12 mouse cellular contexts compared by ENCODE assay signal in genomic region chr13:95807106-95807750, GRCm38 (mm10).
DNase-seq lines count a peak whose midpoint lies in the region; ATAC-seq and TF ChIP-seq lines count a peak whose summit lies in the region.
"Had no signal": no experiment of that assay in that cellular context is flagged by ENCODE, and none has a peak within 500 bp of the region (broad histone marks: within the 10 kb centered on the region; RNA-seq: fewer than 3 reads in every experiment).

No protein-coding gene starts in this region.

- 34% methylated on average over 5 of the region's 5 CpGs for WGBS in lung, embryonic 14.5 days
- 51% methylated on average over 5 of the region's 5 CpGs for WGBS in lung, adult 2 months
- 2% methylated on average over 5 of the region's 5 CpGs for WGBS in forebrain, embryonic 13.5 days
- WGBS in midbrain, embryonic 10.5 days = 13% methylated on average over 5 of the region's 5 CpGs
- 44% methylated on average over 5 of the region's 5 CpGs for WGBS in stomach, embryonic 16.5 days

- TF ChIP-seq CTCF in lung, embryonic 14.5 days (IDR thresholded peaks at IDR 0.05; ENCODE audit: low read depth) = no peak
- TF ChIP-seq CTCF in lung, adult 2 months (IDR thresholded peaks at IDR 0.05; ENCODE audit: insufficient read depth, low read length) = no peak

- no peak for TF ChIP-seq POLR2A in lung, adult 2 months (IDR thresholded peaks at IDR 0.05; ENCODE audit: borderline replicate concordance, extremely low read depth, low read depth, low read length)

- H3K27ac ChIP-seq in lung, embryonic 14.5 days (ENCODE audit: low read depth) = no peak overlapping the region
- no peak overlapping the region for H3K27ac ChIP-seq in forebrain, embryonic 13.5 days
- peak overlapping the region; percentile 81 for H3K27ac ChIP-seq in midbrain, embryonic 10.5 days (replicated peaks)
- H3K27ac ChIP-seq in stomach, embryonic 16.5 days (ENCODE audit: low read length) = no peak overlapping the region
- H3K27ac ChIP-seq: liver, embryonic 12.5 days had no signal

- H3K4me1 ChIP-seq in lung, embryonic 14.5 days (ENCODE audit: insufficient read depth) = no peaks in the 10 kb centered on the region; the same call in 1 of the 2 replicates
- no peaks in the 10 kb centered on the region for H3K4me1 ChIP-seq in lung, adult 2 months (ENCODE audit: control insufficient read depth, insufficient read depth, low read length)
- peaks cover 18% of the 10 kb centered on the region for H3K4me1 ChIP-seq in forebrain, embryonic 13.5 days
- H3K4me1 ChIP-seq in midbrain, embryonic 10.5 days = peaks cover 39% of the 10 kb centered on the region
- peaks cover 4% of the 10 kb centered on the region; the same call in 1 of the 2 replicates for H3K4me1 ChIP-seq in stomach, embryonic 16.5 days (ENCODE audit: control insufficient read depth, insufficient read depth, low read length)

- H3K4me3 ChIP-seq in lung, embryonic 14.5 days (ENCODE audit: low read depth, low read length) = no peak overlapping the region
- no peak overlapping the region for H3K4me3 ChIP-seq in lung, adult 2 months (replicated peaks; ENCODE audit: extremely low read depth, low read depth, low read length)
- H3K4me3 ChIP-seq in forebrain, embryonic 13.5 days = no peak overlapping the region
- peak overlapping the region; percentile 27; the same call in 1 of the 2 replicates for H3K4me3 ChIP-seq in midbrain, embryonic 10.5 days
- no peak overlapping the region for H3K4me3 ChIP-seq in stomach, embryonic 16.5 days (replicated peaks; ENCODE audit: low read length)
- H3K4me3 ChIP-seq: layer of hippocampus, adult 2 months; liver, embryonic 12.5 days had no signal

- no peaks in the 10 kb centered on the region for H3K9me3 ChIP-seq in lung, embryonic 14.5 days (ENCODE audit: low read depth, low read length)
- H3K9me3 ChIP-seq in forebrain, embryonic 13.5 days (replicated peaks) = no peaks in the 10 kb centered on the region
- H3K9me3 ChIP-seq in midbrain, embryonic 10.5 days (replicated peaks) = no peaks in the 10 kb centered on the region
- H3K9me3 ChIP-seq in stomach, embryonic 16.5 days (replicated peaks; ENCODE audit: control insufficient read depth, low read length) = no peaks in the 10 kb centered on the region
- H3K9me3 ChIP-seq: liver, embryonic 12.5 days had no signal

- H3K36me3 ChIP-seq in lung, embryonic 14.5 days (ENCODE audit: insufficient read depth) = no peaks in the 10 kb centered on the region
- no peaks in the 10 kb centered on the region for H3K36me3 ChIP-seq in forebrain, embryonic 13.5 days (ENCODE audit: poor library complexity, severe bottlenecking)
- no peaks in the 10 kb centered on the region; the same call in 1 of the 2 replicates for H3K36me3 ChIP-seq in midbrain, embryonic 10.5 days
- no peaks in the 10 kb centered on the region for H3K36me3 ChIP-seq in stomach, embryonic 16.5 days (ENCODE audit: control insufficient read depth, insufficient read depth, low read length)
- H3K36me3 ChIP-seq: liver, embryonic 12.5 days had no signal

- H3K4me2 ChIP-seq in lung, embryonic 14.5 days = no peak overlapping the region
- peak overlapping the region; percentile 19; the same call in 1 of the 2 replicates for H3K4me2 ChIP-seq in forebrain, embryonic 13.5 days
- no peak overlapping the region for H3K4me2 ChIP-seq in stomach, embryonic 16.5 days (ENCODE audit: low read depth, low read length)
- H3K4me2 ChIP-seq: liver, embryonic 12.5 days had no signal

- no peaks in the 10 kb centered on the region for H3K27me3 ChIP-seq in lung, embryonic 14.5 days (ENCODE audit: insufficient read depth, low read length)
- no peaks in the 10 kb centered on the region for H3K27me3 ChIP-seq in forebrain, embryonic 13.5 days
- H3K27me3 ChIP-seq in midbrain, embryonic 10.5 days (ENCODE audit: low read depth, poor library complexity, severe bottlenecking) = no peaks in the 10 kb centered on the region
- H3K27me3 ChIP-seq in stomach, embryonic 16.5 days (ENCODE audit: control insufficient read depth, insufficient read depth, low read length) = no peaks in the 10 kb centered on the region
- H3K27me3 ChIP-seq: liver, embryonic 12.5 days had no signal

- peak; percentile 49 for DNase-seq in lung, embryonic 14.5 days
- DNase-seq in lung, adult 2 months = no peak
- DNase-seq in midbrain, embryonic 10.5 days (ENCODE audit: low spot score) = peak; percentile 79
- DNase-seq in thymus, postnatal 25 days = no peak
- DNase-seq in urinary bladder, postnatal 14 days (ENCODE audit: low spot score) = no peak
- DNase-seq in left cerebral cortex, adult 11 months (ENCODE audit: low spot score) = no peak
- DNase-seq: cerebellum, adult 11 months; heart, postnatal 10 days had no signal

- no peak overlapping the region for H3K9ac ChIP-seq in lung, embryonic 14.5 days
- H3K9ac ChIP-seq in forebrain, embryonic 13.5 days = no peak overlapping the region
- H3K9ac ChIP-seq in stomach, embryonic 16.5 days (ENCODE audit: low read length) = no peak overlapping the region
- H3K9ac ChIP-seq: liver, embryonic 12.5 days had no signal

- ATAC-seq in lung, embryonic 14.5 days (ENCODE audit: insufficient read depth) = peak; percentile 76
- ATAC-seq in forebrain, embryonic 13.5 days = peak; percentile 93
- 0 out of 2 replicates have a peak, but pooled peaks have one; percentile 56 for ATAC-seq in stomach, embryonic 16.5 days (ENCODE audit: insufficient read depth, low FRiP score)
- ATAC-seq: liver, embryonic 12.5 days had no signal

Comparison
In these comparisons a context has a peak if more than half of its experiments do, and no peak if none do; other contexts are left out.
1. DNase-seq: peak in lung, embryonic 14.5 days (single experiment) and midbrain, embryonic 10.5 days (single experiment); none in lung, adult 2 months (single experiment), thymus, postnatal 25 days (single experiment), urinary bladder, postnatal 14 days (single experiment) and left cerebral cortex, adult 11 months (single experiment).
2. Peak in every context shown above with its lines, with median percentiles within 50 percentile points of each other: ATAC-seq.